Mouse (Mus musculus): ENCODE measurements around the gene Ptpdc1. TPM values are rescaled to one million over a fixed set of nuclear protein-coding genes. Genes with fewer than 3 reads are reported as not detected.
A peak's percentile ranks its signal among the peaks of the same experiment; 100 is the strongest.

Ptpdc1 gene
- 0.33 and 0.64 TPM in 2 replicates for polyA plus RNA-seq (2015; fragmentation: Nextera tagmentation; extraction: Ambion mirVana)

GRCm38 (mm10) chr13:48625433-48626184, at the start of gene Ptpdc1:
TSS of gene Ptpdc1 (minus strand) at chr13:48625664.
- no peaks in the 10 kb centered on the region for H3K9me3 ChIP-seq (replicated peaks; ENCODE audit: control insufficient read depth, low read length)
- H3K9ac ChIP-seq (ENCODE audit: low read depth, low read length): peak within 1 kb of the TSS; percentile 69
- H3K27ac ChIP-seq (ENCODE audit: low read length): no peak within 1 kb of the TSS
- peak; percentile 100 for ATAC-seq (ENCODE audit: low read depth)
- no peaks in the 10 kb centered on the region for H3K36me3 ChIP-seq (ENCODE audit: control insufficient read depth, insufficient read depth)
- H3K4me2 ChIP-seq (ENCODE audit: low read depth, low read length): peak within 1 kb of the TSS; percentile 85
- peaks cover 3% of the 10 kb centered on the region for H3K4me1 ChIP-seq (ENCODE audit: control insufficient read depth, low read depth, low read length)
- H3K4me3 ChIP-seq (ENCODE audit: low read depth, low read length): peak within 1 kb of the TSS; percentile 69
- 2% methylated on average over 76 of the region's 76 CpGs for WGBS (ENCODE audit: insufficient replicate concordance)
- H3K27me3 ChIP-seq (ENCODE audit: control insufficient read depth, insufficient read depth, low read depth, low read length): peaks cover 17% of the 10 kb centered on the region

- no peak for ATAC-seq (ENCODE audit: low read depth)
- WGBS (ENCODE audit: insufficient replicate concordance): 60% methylated on average over 5 of the region's 5 CpGs
- H3K4me2 ChIP-seq (ENCODE audit: low read depth, low read length): no peak overlapping the region
Measured at GRCm38 (mm10) chr13:48674609-48675008, 49.1 kb upstream of the Ptpdc1 start.

GRCm38 (mm10) chr13:48672312-48672840, 46.9 kb upstream of the Ptpdc1 start:
- no peak overlapping the region for H3K4me3 ChIP-seq (ENCODE audit: low read depth, low read length)
- no peak for ATAC-seq (ENCODE audit: low read depth)
- H3K27ac ChIP-seq (ENCODE audit: low read length): no peak overlapping the region
- 2% methylated on average over 24 of the region's 24 CpGs for WGBS (ENCODE audit: insufficient replicate concordance)
- no peaks in the 10 kb centered on the region; the same call in 1 of the 2 replicates for H3K4me1 ChIP-seq (ENCODE audit: control insufficient read depth, low read depth, low read length)
- no peak overlapping the region for H3K4me2 ChIP-seq (ENCODE audit: low read depth, low read length)
- no peaks in the 10 kb centered on the region for H3K36me3 ChIP-seq (ENCODE audit: control insufficient read depth, insufficient read depth)
- H3K27me3 ChIP-seq (ENCODE audit: control insufficient read depth, insufficient read depth, low read depth, low read length): peaks cover 53% of the 10 kb centered on the region
- no peaks in the 10 kb centered on the region for H3K9me3 ChIP-seq (replicated peaks; ENCODE audit: control insufficient read depth, low read length)
- no peak overlapping the region for H3K9ac ChIP-seq (ENCODE audit: low read depth, low read length)

More at GRCm38 (mm10) chr13:48674609-48675008, 49.1 kb upstream of the Ptpdc1 start:
- no peaks in the 10 kb centered on the region for H3K4me1 ChIP-seq (ENCODE audit: control insufficient read depth, low read depth, low read length)
- H3K9me3 ChIP-seq (replicated peaks; ENCODE audit: control insufficient read depth, low read length): no peaks in the 10 kb centered on the region
- H3K27me3 ChIP-seq (ENCODE audit: control insufficient read depth, insufficient read depth, low read depth, low read length): peaks cover 31% of the 10 kb centered on the region
- H3K9ac ChIP-seq (ENCODE audit: low read depth, low read length): no peak overlapping the region
- H3K36me3 ChIP-seq (ENCODE audit: control insufficient read depth, insufficient read depth): no peaks in the 10 kb centered on the region
- H3K27ac ChIP-seq (ENCODE audit: low read length): no peak overlapping the region
- H3K4me3 ChIP-seq (ENCODE audit: low read depth, low read length): no peak overlapping the region

- Histone ChIP-seq H3K9ac (ENCODE audit: low read depth, low read length) (no peak overlapping the region), H3K4me3 (ENCODE audit: low read depth, low read length) (peak overlapping the region; percentile 8; the same call in 1 of the 2 replicates), H3K4me1 (ENCODE audit: control insufficient read depth, low read depth, low read length) (no peaks in the 10 kb centered on the region; the same call in 1 of the 2 replicates), H3K27ac (ENCODE audit: low read length) (no peak overlapping the region), H3K4me2 (ENCODE audit: low read depth, low read length) (peak overlapping the region; percentile 20), H3K36me3 (ENCODE audit: control insufficient read depth, insufficient read depth) (no peaks in the 10 kb centered on the region), H3K9me3 (replicated peaks; ENCODE audit: control insufficient read depth, low read length) (no peaks in the 10 kb centered on the region), H3K27me3 (ENCODE audit: control insufficient read depth, insufficient read depth, low read depth, low read length) (peaks cover 87% of the 10 kb centered on the region)
- 2% methylated on average over 34 of the region's 34 CpGs for WGBS (ENCODE audit: insufficient replicate concordance)
- no peak for ATAC-seq (ENCODE audit: low read depth)
Measured at GRCm38 (mm10) chr13:48668976-48669534, 43.6 kb upstream of the Ptpdc1 start.

- WGBS (ENCODE audit: insufficient replicate concordance): 2% methylated on average over 32 of the region's 33 CpGs
- no peak for ATAC-seq (ENCODE audit: low read depth)
- H3K36me3 ChIP-seq (ENCODE audit: control insufficient read depth, insufficient read depth): no peaks in the 10 kb centered on the region
- no peak overlapping the region for H3K27ac ChIP-seq (ENCODE audit: low read length)
- H3K9ac ChIP-seq (ENCODE audit: low read depth, low read length): no peak overlapping the region
- peaks cover 92% of the 10 kb centered on the region for H3K27me3 ChIP-seq (ENCODE audit: control insufficient read depth, insufficient read depth, low read depth, low read length)
- peak overlapping the region; percentile 8; the same call in 1 of the 2 replicates for H3K4me3 ChIP-seq (ENCODE audit: low read depth, low read length)
- peak overlapping the region; percentile 20 for H3K4me2 ChIP-seq (ENCODE audit: low read depth, low read length)
- H3K9me3 ChIP-seq (replicated peaks; ENCODE audit: control insufficient read depth, low read length): no peaks in the 10 kb centered on the region
- H3K4me1 ChIP-seq (ENCODE audit: control insufficient read depth, low read depth, low read length): no peaks in the 10 kb centered on the region; the same call in 1 of the 2 replicates
Measured at GRCm38 (mm10) chr13:48668091-48668975, 42.9 kb upstream of the Ptpdc1 start.

- Histone ChIP-seq H3K9me3 (replicated peaks; ENCODE audit: control insufficient read depth, low read length) (no peaks in the 10 kb centered on the region), H3K27me3 (ENCODE audit: control insufficient read depth, insufficient read depth, low read depth, low read length) (peaks cover 92% of the 10 kb centered on the region), H3K9ac (ENCODE audit: low read depth, low read length) (no peak overlapping the region), H3K36me3 (ENCODE audit: control insufficient read depth, insufficient read depth) (no peaks in the 10 kb centered on the region), H3K4me3 (ENCODE audit: low read depth, low read length) (no peak overlapping the region), H3K4me1 (ENCODE audit: control insufficient read depth, low read depth, low read length) (no peaks in the 10 kb centered on the region; the same call in 1 of the 2 replicates), H3K27ac (ENCODE audit: low read length) (no peak overlapping the region), H3K4me2 (ENCODE audit: low read depth, low read length) (no peak overlapping the region)
- no peak for ATAC-seq (ENCODE audit: low read depth)
- WGBS (ENCODE audit: insufficient replicate concordance): 6% methylated on average over 4 of the region's 4 CpGs
Measured at GRCm38 (mm10) chr13:48667461-48667860, 42.0 kb upstream of the Ptpdc1 start.

GRCm38 (mm10) chr13:48665656-48666597, 40.5 kb upstream of the Ptpdc1 start:
- no peak for ATAC-seq (ENCODE audit: low read depth)

More at GRCm38 (mm10) chr13:48665656-48666597, 40.5 kb upstream of the Ptpdc1 start:
- WGBS (ENCODE audit: insufficient replicate concordance): 4% methylated on average over 58 of the region's 58 CpGs
- Histone ChIP-seq H3K9ac (ENCODE audit: low read depth, low read length) (no peak overlapping the region), H3K4me1 (ENCODE audit: control insufficient read depth, low read depth, low read length) (no peaks in the 10 kb centered on the region; the same call in 1 of the 2 replicates), H3K4me3 (ENCODE audit: low read depth, low read length) (no peak overlapping the region), H3K9me3 (replicated peaks; ENCODE audit: control insufficient read depth, low read length) (no peaks in the 10 kb centered on the region), H3K27me3 (ENCODE audit: control insufficient read depth, insufficient read depth, low read depth, low read length) (peaks cover 96% of the 10 kb centered on the region), H3K4me2 (ENCODE audit: low read depth, low read length) (no peak overlapping the region), H3K36me3 (ENCODE audit: control insufficient read depth, insufficient read depth) (no peaks in the 10 kb centered on the region), H3K27ac (ENCODE audit: low read length) (no peak overlapping the region)
